Mouse (Mus musculus) right cerebral cortex, postnatal 25 days (tissue): ENCODE measurements around the gene Fbxw5.

Experiments
- DNase-seq: peaks from one replicate; pipeline ENCODE4 v3.0.0; 2022

Gene Fbxw5

GRCm38 (mm10) chr2:25500576-25501405 lies at the start of gene Fbxw5:
TSS of gene Fbxw5 (plus strand) at chr2:25500750.
- peak; percentile 81 for DNase-seq

GRCm38 (mm10) chr2:25450853-25451647 lies 49.5 kb upstream of the Fbxw5 start:
- DNase-seq, result no peak

- DNase-seq, result no peak
Measured at GRCm38 (mm10) chr2:25452951-25453350, 47.6 kb upstream of the Fbxw5 start.

GRCm38 (mm10) chr2:25456205-25456953 lies 44.2 kb upstream of the Fbxw5 start, which contains the start of gene Clic3:
TSS of gene Clic3 (plus strand) at chr2:25456838.
- DNase-seq, result no peak

- DNase-seq, result no peak
Measured at GRCm38 (mm10) chr2:25457022-25457896, 43.3 kb upstream of the Fbxw5 start.

GRCm38 (mm10) chr2:25458911-25459310 lies 41.6 kb upstream of the Fbxw5 start:
- DNase-seq, result no peak

GRCm38 (mm10) chr2:25460135-25460534 lies 40.4 kb upstream of the Fbxw5 start:
- peak; percentile 30 for DNase-seq

- DNase-seq, result peak; percentile 94
Measured at GRCm38 (mm10) chr2:25460551-25461309, 39.8 kb upstream of the Fbxw5 start, which contains the start of gene Paxx. TSS of gene Paxx (minus strand) at chr2:25461094.

- no peak for DNase-seq
Measured at GRCm38 (mm10) chr2:25461407-25461806, 39.1 kb upstream of the Fbxw5 start.

GRCm38 (mm10) chr2:25463630-25464029 lies 36.9 kb upstream of the Fbxw5 start:
- no peak for DNase-seq

GRCm38 (mm10) chr2:25465256-25465655 lies 35.3 kb upstream of the Fbxw5 start:
- no peak for DNase-seq

GRCm38 (mm10) chr2:25465816-25466635 lies 34.5 kb upstream of the Fbxw5 start:
- DNase-seq, result no peak

GRCm38 (mm10) chr2:25467606-25468303 lies 32.8 kb upstream of the Fbxw5 start:
- DNase-seq, result no peak

GRCm38 (mm10) chr2:25468962-25469915 lies 31.3 kb upstream of the Fbxw5 start:
- no peak for DNase-seq

GRCm38 (mm10) chr2:25469969-25470368 lies 30.6 kb upstream of the Fbxw5 start, which contains the start of gene Ptgds:
TSS of gene Ptgds (minus strand) at chr2:25470046.
- no peak for DNase-seq

- DNase-seq, result no peak
Measured at GRCm38 (mm10) chr2:25472550-25472949, 28.0 kb upstream of the Fbxw5 start.

- no peak for DNase-seq
Measured at GRCm38 (mm10) chr2:25477541-25477940, 23.0 kb upstream of the Fbxw5 start.

- no peak for DNase-seq
Measured at GRCm38 (mm10) chr2:25477967-25478675, 22.4 kb upstream of the Fbxw5 start.
